Mouse (Mus musculus) ES-E14 (cell line): ENCODE results near the gene Cmip.

Experiments used
- MAFK ChIP-seq: IDR thresholded peaks from 2 replicates; pipeline ENCODE4 v1.6.1; 2014; ENCODE audit warnings: mild to moderate bottlenecking, low read depth, low read length, inconsistent platforms; ENCODE audit not compliant: insufficient read depth
- ZC3H11A ChIP-seq: IDR thresholded peaks from 2 replicates; pipeline ENCODE4 v1.6.1; 2012; ENCODE audit warnings: low read depth, mild to moderate bottlenecking, inconsistent platforms, low read length, borderline replicate concordance
- ZNF384 ChIP-seq: IDR thresholded peaks from 2 replicates; pipeline ENCODE4 v1.6.1; 2012; ENCODE audit warnings: low read depth, low read length, inconsistent platforms

- TF ChIP-seq MAFK (no peak), ZNF384 (no peak), ZC3H11A (no peak)
Observed at GRCm38 (mm10) chr8:117372070-117372469, 115.2 kb downstream of the Cmip start.
